Mouse (Mus musculus) ES-E14 (cell line): ENCODE measurements around the gene Ksr2. TPM values are rescaled to one million over a fixed set of nuclear protein-coding genes. Genes with fewer than 3 reads are reported as not detected.

Experiments used
- DNase-seq: peaks from one replicate; pipeline ENCODE4 v3.0.0-alpha.2; 2013; ENCODE audit warnings: low read depth, low spot score
- H3K27ac ChIP-seq: 2 replicates; pipeline ENCODE4 v1.5.1; 2012; ENCODE audit warnings: low read depth, mild to moderate bottlenecking, low read length, moderate library complexity, mixed read lengths; ENCODE audit not compliant: poor library complexity, insufficient read depth, severe bottlenecking
- H3K36me3 ChIP-seq: 2 replicates; pipeline ENCODE4 v1.6.1; 2012; ENCODE audit warnings: mild to moderate bottlenecking, low read length, moderate library complexity, mixed read lengths; ENCODE audit not compliant: control insufficient read depth, poor library complexity, insufficient read depth, severe bottlenecking
- H3K4me1 ChIP-seq, 2 experiments: fragments of 150-350 bp in 1 of 2; sonication (generic) in 1 of 2; 2 replicates each; pipeline ENCODE4 v1.6.1; 2012; ENCODE audit warnings: low read length in 2 of 2, mild to moderate bottlenecking in 1 of 2, mixed read lengths in 1 of 2; ENCODE audit not compliant: control insufficient read depth in 2 of 2, insufficient read depth in 2 of 2, poor library complexity in 1 of 2
- H3K4me3 ChIP-seq, 2 experiments: fragments of 150-350 bp in 1 of 2; sonication (generic) in 1 of 2; 2 replicates each; pipeline ENCODE4 v1.5.1; 2012; ENCODE audit warnings: low read length in 2 of 2, low read depth in 1 of 2, mild to moderate bottlenecking in 1 of 2, mixed read lengths in 1 of 2; ENCODE audit not compliant: insufficient read depth in 1 of 2, poor library complexity in 1 of 2, severe bottlenecking in 1 of 2
- H3K9ac ChIP-seq: 2 replicates; pipeline ENCODE4 v1.6.1; 2012; ENCODE audit warnings: low read depth, mild to moderate bottlenecking, low read length, mixed read lengths; ENCODE audit not compliant: poor library complexity, insufficient read depth, severe bottlenecking
- H3K9me3 ChIP-seq: fragments of 150-350 bp; sonication (generic); 2 replicates; pipeline ENCODE4 v1.6.1; 2012; ENCODE audit warnings: low read depth, mild to moderate bottlenecking, low read length; ENCODE audit not compliant: control insufficient read depth, insufficient read depth
- CHD2 ChIP-seq: IDR thresholded peaks from 2 replicates; pipeline ENCODE4 v1.6.1; 2014; ENCODE audit warnings: mild to moderate bottlenecking, low read depth, low read length, inconsistent platforms
- HCFC1 ChIP-seq: IDR thresholded peaks from 2 replicates; pipeline ENCODE4 v1.6.1; 2012; ENCODE audit warnings: low read length, inconsistent platforms, borderline replicate concordance; ENCODE audit not compliant: insufficient read depth
- MAFK ChIP-seq: IDR thresholded peaks from 2 replicates; pipeline ENCODE4 v1.6.1; 2014; ENCODE audit warnings: mild to moderate bottlenecking, low read depth, low read length, inconsistent platforms; ENCODE audit not compliant: insufficient read depth
- ZC3H11A ChIP-seq: IDR thresholded peaks from 2 replicates; pipeline ENCODE4 v1.6.1; 2012; ENCODE audit warnings: low read depth, mild to moderate bottlenecking, inconsistent platforms, low read length, borderline replicate concordance
- ZNF384 ChIP-seq: IDR thresholded peaks from 2 replicates; pipeline ENCODE4 v1.6.1; 2012; ENCODE audit warnings: low read depth, low read length, inconsistent platforms
- in situ Hi-C, 2 experiments: fragments of 600-800 bp; cut with MboI; formaldehyde crosslinking; loops; one replicate each; pipeline ENCODE4 v1.15.1; 2025; ENCODE audit warnings: low sequenced_read_pairs in 2 of 2, inconsistent platforms in 1 of 2; ENCODE audit not compliant: unreplicated experiment in 2 of 2
- total RNA-seq: library from RNA; depleted of rRNA; stranded (reverse); fragments of 300-350 nt; gene quantifications from 2 replicates; pipeline ENCODE4 v1.2.3, GENCODE M21; 2012

Gene Ksr2
- total RNA-seq, 1 experiment, result 0.67 TPM

GRCm38 (mm10) chr5:117447698-117448097, 33.9 kb downstream of the Ksr2 start:
- peak; percentile 47 for DNase-seq
- no peak overlapping the region for H3K27ac ChIP-seq
- no peaks in the 10 kb centered on the region for H3K4me1 ChIP-seq
- no peak overlapping the region for H3K9ac ChIP-seq
- H3K36me3 ChIP-seq, result no peaks in the 10 kb centered on the region
- TF ChIP-seq HCFC1 (no peak), ZNF384 (no peak), MAFK (no peak), CHD2 (no peak), ZC3H11A (no peak)
- no peak overlapping the region for H3K4me3 ChIP-seq
- no peaks in the 10 kb centered on the region for H3K9me3 ChIP-seq
- in situ Hi-C loops, result no loop called here

GRCm38 (mm10) chr5:117452013-117452412, 38.2 kb downstream of the Ksr2 start:
- Histone ChIP-seq H3K36me3 (no peaks in the 10 kb centered on the region), H3K9ac (no peak overlapping the region), H3K9me3 (no peaks in the 10 kb centered on the region), H3K4me1 (peaks cover 0 to 8% of the 10 kb centered on the region in 2 experiments; a peak in 2 of 4 replicates), H3K27ac (no peak overlapping the region), H3K4me3 (no peak overlapping the region)
- TF ChIP-seq MAFK (no peak), ZC3H11A (no peak), HCFC1 (no peak), ZNF384 (no peak), CHD2 (no peak)
- DNase-seq, result no peak
- in situ Hi-C loops, result no loop called here

GRCm38 (mm10) chr5:117455546-117455945, 41.7 kb downstream of the Ksr2 start:
- H3K4me1 ChIP-seq, result peaks cover 0 to 24% of the 10 kb centered on the region in 2 experiments; a peak in 2 of 4 replicates
- peak overlapping the region; percentile 27; the same call in 1 of the 2 replicates for H3K27ac ChIP-seq
- DNase-seq, result no peak

GRCm38 (mm10) chr5:117457121-117457520, 43.3 kb downstream of the Ksr2 start:
- in situ Hi-C loops, result no loop called here

More at GRCm38 (mm10) chr5:117455546-117455945, 41.7 kb downstream of the Ksr2 start:
- H3K9ac ChIP-seq, result no peak overlapping the region
- no peaks in the 10 kb centered on the region for H3K36me3 ChIP-seq
- no peak overlapping the region for H3K4me3 ChIP-seq
- in situ Hi-C loops, result no loop called here
- no peaks in the 10 kb centered on the region for H3K9me3 ChIP-seq
- TF ChIP-seq ZNF384, result no peak
- TF ChIP-seq HCFC1, result no peak
- no peak for TF ChIP-seq CHD2
- TF ChIP-seq MAFK, result no peak
- no peak for TF ChIP-seq ZC3H11A

More at GRCm38 (mm10) chr5:117457121-117457520, 43.3 kb downstream of the Ksr2 start:
- Histone ChIP-seq H3K4me3 (no peak overlapping the region), H3K27ac (no peak overlapping the region), H3K4me1 (peaks cover 0 to 24% of the 10 kb centered on the region in 2 experiments; a peak in 2 of 4 replicates), H3K9ac (no peak overlapping the region), H3K36me3 (no peaks in the 10 kb centered on the region), H3K9me3 (no peaks in the 10 kb centered on the region)
- TF ChIP-seq MAFK, result no peak
- no peak for TF ChIP-seq CHD2
- TF ChIP-seq ZNF384, result no peak
- TF ChIP-seq ZC3H11A, result no peak
- no peak for TF ChIP-seq HCFC1
- no peak for DNase-seq
